Mouse (Mus musculus) kidney, embryonic 16.5 days (tissue): ENCODE measurements around the gene Pacrg. TPM values are rescaled to one million over a fixed set of nuclear protein-coding genes. Genes with fewer than 3 reads are reported as not detected.

Experiments used
- ATAC-seq: fragments of 200-750 bp; cut with Nextera tagmentation; 2 replicates; pipeline ENCODE4 v1.8.0; 2017; ENCODE audit warnings: moderate TSS enrichment; ENCODE audit not compliant: low FRiP score, low TSS enrichment
- H3K27ac ChIP-seq: fragments of 300-500 bp; sonication (generic); 2 replicates; pipeline ENCODE4 v1.5.1; 2014; ENCODE audit warnings: low read length
- H3K27me3 ChIP-seq: fragments of 300-500 bp; sonication (generic); 2 replicates; pipeline ENCODE4 v1.6.1; 2014; ENCODE audit warnings: low read length, control low read depth, mixed read lengths; ENCODE audit not compliant: insufficient read depth
- H3K36me3 ChIP-seq: fragments of 300-500 bp; sonication (generic); 2 replicates; pipeline ENCODE4 v1.6.1; 2014; ENCODE audit warnings: low read length, control low read depth, mixed read lengths; ENCODE audit not compliant: insufficient read depth
- H3K4me1 ChIP-seq: fragments of 300-500 bp; sonication (generic); 2 replicates; pipeline ENCODE4 v1.6.1; 2014; ENCODE audit warnings: low read length, control low read depth, mixed read lengths; ENCODE audit not compliant: insufficient read depth
- H3K4me2 ChIP-seq: fragments of 300-500 bp; sonication (generic); replicated peaks from 2 replicates; pipeline ENCODE4 v1.6.1; 2014; ENCODE audit warnings: low read depth, low read length
- H3K4me3 ChIP-seq: fragments of 300-500 bp; sonication (generic); 2 replicates; pipeline ENCODE4 v1.5.1; 2014; ENCODE audit warnings: mild to moderate bottlenecking, low read length
- H3K9ac ChIP-seq: fragments of 300-500 bp; sonication (generic); replicated peaks from 2 replicates; pipeline ENCODE4 v1.6.1; 2014; ENCODE audit warnings: low read length
- H3K9me3 ChIP-seq: fragments of 300-500 bp; sonication (generic); 2 replicates; pipeline ENCODE4 v1.6.1; 2016; ENCODE audit warnings: low read length, control low read depth
- WGBS: fragments of 180-500 bp; shearing (Covaris S2); extraction: QIAGEN DNeasy Blood & Tissue Kit; methylation state at CpG from one replicate; pipeline ENCODE4 v1.1.7; 2014; 5-methylcytosine and 5-hydroxymethylcytosine counted together
- polyA plus RNA-seq: library from polyadenylated mRNA; unstranded; fragments of >200 nt; fragmentation: Nextera tagmentation; extraction: Ambion mirVana; gene quantifications from 2 replicates; pipeline ENCODE4 v1.2.1, GENCODE M21; 2015

Gene Pacrg
- polyA plus RNA-seq, 1 experiment from 2014 or later, result 3.9 TPM

- Histone ChIP-seq H3K36me3 (no peaks in the 10 kb centered on the region), H3K4me3 (no peak overlapping the region), H3K27ac (no peak overlapping the region), H3K4me1 (peaks cover 10% of the 10 kb centered on the region), H3K9me3 (no peaks in the 10 kb centered on the region), H3K27me3 (no peaks in the 10 kb centered on the region), H3K4me2 (no peak overlapping the region), H3K9ac (no peak overlapping the region)
- ATAC-seq, result no peak
- 64% methylated on average over 10 of the region's 10 CpGs for WGBS
Measured at GRCm38 (mm10) chr17:10397924-10398627, 442.0 kb downstream of the Pacrg start.

- Histone ChIP-seq H3K4me1 (peaks cover 10% of the 10 kb centered on the region), H3K36me3 (no peaks in the 10 kb centered on the region), H3K27ac (no peak overlapping the region), H3K4me3 (no peak overlapping the region), H3K27me3 (no peaks in the 10 kb centered on the region), H3K9me3 (no peaks in the 10 kb centered on the region), H3K9ac (no peak overlapping the region), H3K4me2 (no peak overlapping the region)
- ATAC-seq, result no peak
- 26% methylated on average over 11 of the region's 11 CpGs for WGBS
Measured at GRCm38 (mm10) chr17:10397336-10397735, 442.8 kb downstream of the Pacrg start.

GRCm38 (mm10) chr17:10396863-10397262 is 443.2 kb downstream of the Pacrg start:
- H3K4me3 ChIP-seq, result no peak overlapping the region
- H3K36me3 ChIP-seq, result no peaks in the 10 kb centered on the region
- no peaks in the 10 kb centered on the region for H3K27me3 ChIP-seq
- no peak overlapping the region for H3K4me2 ChIP-seq
- H3K27ac ChIP-seq, result no peak overlapping the region
- H3K9me3 ChIP-seq, result no peaks in the 10 kb centered on the region
- WGBS, result 84% methylated on average over 6 of the region's 6 CpGs
- H3K9ac ChIP-seq, result no peak overlapping the region
- ATAC-seq, result no peak
- H3K4me1 ChIP-seq, result peaks cover 10% of the 10 kb centered on the region

- Histone ChIP-seq H3K27me3 (no peaks in the 10 kb centered on the region), H3K4me3 (no peak overlapping the region), H3K36me3 (no peaks in the 10 kb centered on the region), H3K9me3 (no peaks in the 10 kb centered on the region), H3K4me1 (peaks cover 20% of the 10 kb centered on the region), H3K9ac (no peak overlapping the region), H3K4me2 (no peak overlapping the region), H3K27ac (no peak overlapping the region)
- ATAC-seq, result no peak
- WGBS, result 80% methylated on average over 8 of the region's 8 CpGs
Measured at GRCm38 (mm10) chr17:10394855-10395254, 445.3 kb downstream of the Pacrg start.

- Histone ChIP-seq H3K4me1 (peaks cover 22% of the 10 kb centered on the region), H3K36me3 (no peaks in the 10 kb centered on the region), H3K4me2 (no peak overlapping the region), H3K9me3 (no peaks in the 10 kb centered on the region), H3K4me3 (no peak overlapping the region), H3K9ac (no peak overlapping the region), H3K27me3 (no peaks in the 10 kb centered on the region), H3K27ac (no peak overlapping the region)
- 80% methylated on average over 4 of the region's 4 CpGs for WGBS
- ATAC-seq, result no peak
Measured at GRCm38 (mm10) chr17:10393766-10394165, 446.3 kb downstream of the Pacrg start.

- Histone ChIP-seq H3K4me1 (peaks cover 17% of the 10 kb centered on the region), H3K27me3 (no peaks in the 10 kb centered on the region), H3K36me3 (no peaks in the 10 kb centered on the region), H3K4me2 (no peak overlapping the region), H3K4me3 (no peak overlapping the region), H3K27ac (no peak overlapping the region), H3K9ac (no peak overlapping the region), H3K9me3 (no peaks in the 10 kb centered on the region)
- no peak for ATAC-seq
- WGBS, result 81% methylated on average over 14 of the region's 14 CpGs
Measured at GRCm38 (mm10) chr17:10392342-10393034, 447.6 kb downstream of the Pacrg start.

GRCm38 (mm10) chr17:10390232-10391172 is 449.6 kb downstream of the Pacrg start:
- peak overlapping the region; percentile 90 for H3K27ac ChIP-seq
- no peak overlapping the region for H3K4me3 ChIP-seq
- WGBS, result 22% methylated on average over 19 of the region's 19 CpGs
- no peaks in the 10 kb centered on the region for H3K27me3 ChIP-seq
- H3K9me3 ChIP-seq, result no peaks in the 10 kb centered on the region
- H3K4me1 ChIP-seq, result peaks cover 12% of the 10 kb centered on the region
- H3K4me2 ChIP-seq, result no peak overlapping the region
- ATAC-seq, result peak; percentile 92
- peak overlapping the region; percentile 29; the same call in 1 of the 2 replicates for H3K9ac ChIP-seq
- no peaks in the 10 kb centered on the region for H3K36me3 ChIP-seq

- Histone ChIP-seq H3K9me3 (no peaks in the 10 kb centered on the region), H3K36me3 (no peaks in the 10 kb centered on the region), H3K27ac (peak overlapping the region; percentile 90), H3K4me2 (no peak overlapping the region), H3K4me3 (no peak overlapping the region), H3K27me3 (no peaks in the 10 kb centered on the region), H3K9ac (peak overlapping the region; percentile 29; the same call in 1 of the 2 replicates), H3K4me1 (peaks cover 12% of the 10 kb centered on the region)
- ATAC-seq, result peak; percentile 13; the same call in 1 of the 2 replicates
- WGBS, result 75% methylated on average over 9 of the region's 9 CpGs
Measured at GRCm38 (mm10) chr17:10389740-10390139, 450.4 kb downstream of the Pacrg start.

- Histone ChIP-seq H3K9me3 (no peaks in the 10 kb centered on the region), H3K4me2 (no peak overlapping the region), H3K4me3 (no peak overlapping the region), H3K27me3 (no peaks in the 10 kb centered on the region), H3K36me3 (no peaks in the 10 kb centered on the region), H3K9ac (no peak overlapping the region), H3K27ac (no peak overlapping the region), H3K4me1 (peaks cover 12% of the 10 kb centered on the region)
- WGBS, result 75% methylated on average over 6 of the region's 6 CpGs
- ATAC-seq, result no peak
Measured at GRCm38 (mm10) chr17:10386548-10386947, 453.6 kb downstream of the Pacrg start.
